Mouse (Mus musculus): ENCODE measurements at regions not wholly inside any gene's neighbourhood (a gene's known extent, or its start where the extent isn't known, plus 50 kb on each side); places are given as distances from the start of the nearest gene placed in this dataset.

DNA sequence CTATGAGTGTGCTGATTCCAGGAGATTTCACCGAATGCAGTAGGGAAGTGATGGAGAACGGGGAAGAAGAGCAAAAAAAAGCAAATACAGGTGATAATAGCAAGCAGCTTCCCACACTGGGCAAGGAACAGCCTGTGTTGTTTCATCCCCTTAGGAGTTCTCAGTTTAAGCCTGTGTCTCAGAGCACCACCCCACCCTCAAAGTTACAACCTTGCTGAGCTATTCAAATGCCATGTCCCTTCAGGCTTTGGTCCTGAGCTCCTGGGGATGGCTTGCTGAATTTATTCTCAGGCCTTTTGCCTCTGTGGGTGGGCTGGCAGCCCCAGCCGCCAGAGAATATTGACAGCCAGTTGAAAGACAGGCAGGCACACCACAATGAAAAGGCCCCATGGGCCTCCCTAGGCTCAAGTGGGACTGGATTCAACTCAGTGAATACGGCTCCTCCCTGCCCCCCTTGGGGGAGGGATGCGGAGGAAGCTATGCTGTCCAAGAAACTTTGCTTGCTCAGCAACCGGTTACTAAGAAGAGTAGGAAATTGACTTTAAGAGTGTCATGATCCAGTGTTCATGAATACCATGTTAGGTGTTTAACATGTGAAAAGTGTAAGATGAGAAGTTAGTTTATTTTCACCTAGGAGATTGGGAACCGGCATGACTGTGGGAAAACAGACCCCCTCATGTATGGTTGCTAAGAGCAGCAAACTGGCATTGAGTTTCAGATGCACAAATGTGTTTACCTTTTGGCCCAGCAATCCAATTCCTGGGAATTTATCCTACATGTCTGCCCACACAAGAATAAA is 142.5 kb upstream of the Egfl6 start:
- peak; percentile 5 for DNase-seq
- intact Hi-C loops (cut with DNase I; ENCODE audit: low total_unique reads): no loop called here

DNA sequence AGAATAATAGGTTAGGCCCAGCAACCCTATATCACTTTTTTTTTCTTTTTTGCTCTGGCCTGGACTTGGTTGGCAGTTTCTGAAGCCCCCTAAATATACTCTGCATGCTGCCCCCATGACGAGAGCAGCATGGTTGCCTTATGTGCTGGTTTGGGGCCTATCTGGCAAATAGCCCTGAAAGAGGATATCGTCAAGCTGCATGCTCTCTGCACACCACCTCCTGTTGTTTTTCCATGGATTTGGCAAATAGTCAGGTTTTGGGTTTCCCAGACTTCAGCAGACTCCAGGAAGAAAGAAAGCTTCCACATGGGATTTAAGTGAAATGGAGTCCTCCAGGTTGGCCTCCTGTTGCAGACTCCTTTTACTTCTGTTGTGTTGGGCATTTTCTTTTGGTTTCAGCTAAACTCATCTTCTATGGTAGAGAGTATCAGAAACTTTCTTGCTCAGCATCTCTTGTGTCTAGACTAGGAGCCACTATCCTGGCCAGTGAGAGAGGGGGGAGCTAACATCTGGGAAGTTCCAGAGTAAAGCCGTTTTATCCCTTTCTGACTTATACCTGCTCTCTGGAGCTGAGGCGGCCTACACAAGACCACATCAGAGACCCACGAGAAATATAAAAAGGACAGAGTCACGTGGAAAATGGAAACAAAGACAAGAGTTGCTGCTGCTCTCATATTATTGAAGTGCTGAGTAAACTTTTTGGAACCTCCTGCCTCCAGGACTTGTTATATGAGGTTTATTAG is 140.4 kb upstream of the Egfl6 start:
- intact Hi-C loops (cut with DNase I; ENCODE audit: low total_unique reads): no loop called here
- no peak for DNase-seq

DNA sequence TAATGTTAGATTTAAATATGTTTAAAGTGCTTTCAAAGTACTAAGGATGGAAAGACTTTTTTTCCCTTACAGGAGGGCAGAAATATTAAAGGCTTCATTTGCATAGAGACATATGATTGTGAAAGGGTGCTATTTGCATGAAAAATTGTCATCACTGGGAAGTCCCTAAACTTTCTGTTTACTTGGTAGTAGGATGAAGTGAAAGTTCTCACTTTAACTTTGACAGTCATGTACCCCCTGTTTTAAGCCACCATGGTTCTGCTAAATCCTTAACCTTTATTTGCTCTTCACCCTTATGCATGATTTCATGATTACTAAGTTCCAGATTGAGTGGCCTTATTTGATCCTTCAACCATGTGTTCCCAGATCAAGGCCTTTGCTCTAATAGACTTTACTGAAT is 132.6 kb upstream of the Egfl6 start:
- no peak for DNase-seq
- intact Hi-C loops (cut with DNase I; ENCODE audit: low total_unique reads): no loop called here

DNA sequence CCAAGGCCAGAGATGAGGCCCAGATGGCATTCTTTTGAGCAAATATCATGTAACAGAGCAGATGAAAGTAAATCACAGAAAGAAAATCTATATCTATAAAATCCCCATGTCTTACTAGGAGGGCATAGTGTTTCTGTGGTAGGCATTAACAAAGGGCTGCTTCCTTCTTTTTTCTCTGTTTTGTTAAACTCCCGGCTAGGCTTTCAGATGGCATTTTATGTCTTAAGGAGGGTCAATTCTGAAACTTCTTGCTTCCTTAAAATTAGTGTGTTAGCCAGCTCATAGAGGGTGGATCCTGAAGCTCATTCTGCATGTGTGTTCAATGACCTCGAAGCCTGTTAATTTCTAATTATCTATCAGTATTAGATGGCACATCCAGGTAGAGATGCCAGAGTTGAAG is 123.8 kb upstream of the Egfl6 start:
- no peak for DNase-seq
- intact Hi-C loops (cut with DNase I; ENCODE audit: low total_unique reads): no loop called here

DNA sequence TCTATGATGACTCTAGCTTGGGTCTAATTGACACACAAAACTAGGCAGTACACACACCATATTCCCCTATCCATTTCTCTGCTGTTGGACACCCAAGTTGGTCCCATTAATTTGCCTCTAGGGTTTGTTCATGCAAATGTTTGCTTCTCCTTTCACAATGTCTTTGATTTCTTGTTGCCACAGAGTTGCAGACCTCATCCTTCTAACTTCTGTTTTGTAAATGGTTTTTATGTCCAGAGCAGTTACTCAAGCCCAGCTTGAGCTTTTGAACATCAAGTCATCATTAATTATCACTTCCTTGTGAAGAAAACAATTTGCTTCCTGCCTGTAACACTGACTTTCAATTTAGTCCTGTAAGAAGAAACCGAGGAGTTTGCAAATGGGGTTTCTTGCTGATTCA is 122.6 kb upstream of the Egfl6 start:
- DNase-seq: no peak
- intact Hi-C loops (cut with DNase I; ENCODE audit: low total_unique reads): no loop called here

DNA sequence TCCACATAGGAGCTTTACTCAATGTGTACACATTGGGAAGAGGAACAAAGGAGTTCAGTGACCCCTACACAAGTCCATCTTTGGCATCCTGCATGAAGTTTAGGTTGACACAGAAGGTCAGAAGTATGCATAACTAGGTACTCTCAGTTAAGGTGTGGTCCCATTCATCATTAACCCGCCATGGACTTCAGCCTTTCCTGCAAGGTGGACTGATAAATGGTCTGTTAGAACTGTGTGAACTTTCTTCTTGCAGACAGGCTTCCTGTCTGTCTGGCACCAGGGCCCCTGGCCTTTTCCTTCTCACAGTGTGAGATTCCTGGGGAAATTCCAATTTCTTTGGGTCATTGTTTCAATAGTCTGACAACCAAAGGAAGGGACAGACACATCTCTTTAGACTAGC is 121.5 kb upstream of the Egfl6 start:
- DNase-seq: no peak
- intact Hi-C loops (cut with DNase I; ENCODE audit: low total_unique reads): no loop called here

DNA sequence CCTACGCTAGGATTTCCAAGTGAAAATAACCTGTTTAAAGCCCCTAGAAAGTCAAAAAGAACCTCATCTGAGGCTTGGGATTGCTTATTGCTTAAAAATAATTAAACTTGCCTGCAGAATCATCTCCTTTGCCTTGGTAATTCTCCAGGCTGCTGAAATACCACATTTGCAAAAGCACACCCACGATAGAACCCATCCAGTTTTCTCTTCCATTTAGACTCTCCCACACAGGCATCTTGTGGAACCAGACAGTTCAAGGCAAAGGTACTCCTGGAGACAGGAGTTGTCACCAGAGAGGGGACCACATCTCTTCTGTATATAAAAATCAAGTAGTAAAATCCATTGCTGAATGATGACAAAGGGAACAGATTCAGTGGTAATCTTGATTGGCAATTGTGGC is 118.8 kb upstream of the Egfl6 start:
- DNase-seq: no peak
- intact Hi-C loops (cut with DNase I; ENCODE audit: low total_unique reads): no loop called here

DNA sequence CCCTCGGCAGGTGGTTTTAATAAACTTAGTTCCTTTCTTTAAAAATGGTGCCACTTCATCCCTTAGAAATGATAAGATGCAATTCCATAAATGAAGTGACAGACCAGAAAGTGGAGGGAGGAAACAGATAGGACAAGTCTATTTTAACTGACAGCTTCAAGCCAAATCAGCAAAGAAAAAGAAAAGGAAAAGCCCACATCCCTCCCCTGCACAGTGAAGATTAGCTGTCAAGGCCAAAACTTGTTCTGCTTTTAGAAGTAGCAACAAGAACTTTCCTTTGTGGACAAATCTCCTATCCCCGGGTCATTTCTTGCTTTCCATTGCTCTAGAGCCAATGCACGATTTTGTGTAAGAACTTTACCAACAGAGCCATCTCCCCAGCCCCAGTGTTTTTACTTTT is 108.7 kb upstream of the Egfl6 start:
- intact Hi-C loops (cut with DNase I; ENCODE audit: low total_unique reads): no loop called here
- no peak for DNase-seq

DNA sequence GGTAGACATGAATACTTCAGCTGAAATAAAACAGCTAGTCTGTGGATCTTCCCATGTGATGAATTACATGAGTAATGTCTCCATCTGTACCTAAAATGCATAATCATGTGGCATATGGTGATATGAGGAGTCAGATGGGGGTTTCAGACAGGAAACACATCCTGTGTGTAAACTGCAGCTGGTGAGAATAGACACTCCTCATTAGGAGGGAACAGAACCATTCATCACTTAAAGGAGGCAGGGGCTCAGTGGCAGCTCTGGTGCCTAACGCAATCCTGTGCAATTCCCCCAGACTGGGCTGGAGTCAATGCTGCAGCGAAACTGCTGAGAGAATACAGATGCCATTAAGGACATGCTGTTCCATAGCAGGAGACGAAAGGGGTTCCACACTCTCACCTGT is 103.3 kb upstream of the Egfl6 start:
- no peak for DNase-seq
- intact Hi-C loops (cut with DNase I; ENCODE audit: low total_unique reads): no loop called here

DNA sequence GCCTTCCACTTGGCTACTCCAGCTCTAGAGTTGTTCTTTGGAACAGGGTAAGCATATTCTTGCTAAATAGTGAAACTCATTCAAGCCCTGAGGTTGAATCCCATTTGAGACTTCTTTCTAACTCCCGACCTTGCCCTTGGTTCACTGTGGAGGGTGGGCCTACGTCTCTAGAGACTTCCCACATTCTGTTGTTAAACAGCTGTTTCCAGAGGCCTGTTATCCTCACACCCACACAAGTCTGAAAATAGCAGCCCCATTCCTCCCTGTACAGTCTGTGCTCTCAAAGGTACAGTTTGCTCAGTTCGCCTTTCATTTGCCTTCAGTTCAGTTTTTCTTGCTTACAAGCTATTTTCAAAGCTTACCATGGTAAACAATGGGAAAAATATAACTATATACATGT is 87.9 kb upstream of the Egfl6 start:
- no peak for DNase-seq
- intact Hi-C loops (cut with DNase I; ENCODE audit: low total_unique reads): no loop called here

DNA sequence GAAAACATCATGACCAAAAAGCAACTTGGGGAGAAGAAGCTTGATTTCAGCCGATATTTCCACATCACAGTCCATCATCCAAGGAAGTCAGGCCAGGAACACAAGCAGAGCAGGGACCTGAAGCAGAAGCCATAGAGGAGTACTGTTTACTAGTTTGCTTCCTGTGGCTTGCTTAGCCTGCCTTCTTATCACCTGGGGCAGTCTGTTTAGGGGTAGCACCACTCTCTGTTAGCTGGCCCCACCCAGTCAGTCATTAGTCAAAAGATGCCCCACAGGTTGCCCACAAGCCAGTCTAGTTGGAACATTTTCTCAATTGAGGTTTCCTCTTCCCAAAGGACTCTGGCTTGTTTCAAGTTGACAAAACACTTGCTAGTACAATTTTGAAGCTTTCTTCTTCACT is 87.1 kb upstream of the Egfl6 start:
- DNase-seq: no peak
- intact Hi-C loops (cut with DNase I; ENCODE audit: low total_unique reads): no loop called here

DNA sequence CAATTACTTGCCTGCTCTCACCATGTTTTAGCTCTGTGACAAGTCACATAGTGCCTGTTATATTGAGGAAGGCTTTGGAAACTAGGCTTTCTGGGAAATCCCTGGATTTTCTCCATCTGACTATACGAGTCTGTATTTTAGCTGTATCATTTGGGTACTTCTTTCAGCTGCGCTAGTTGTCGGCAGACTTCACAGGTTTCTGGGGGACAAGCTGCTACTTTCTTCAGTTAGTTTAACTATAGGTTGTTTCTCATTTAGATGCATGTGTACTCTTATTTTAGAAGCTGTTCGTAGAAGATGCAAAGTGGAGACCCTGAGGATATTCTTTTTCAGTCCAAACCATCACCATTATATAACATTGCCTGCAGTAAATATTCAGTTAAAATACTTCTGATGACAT is 86.3 kb upstream of the Egfl6 start:
- intact Hi-C loops (cut with DNase I; ENCODE audit: low total_unique reads): no loop called here
- DNase-seq: no peak

DNA sequence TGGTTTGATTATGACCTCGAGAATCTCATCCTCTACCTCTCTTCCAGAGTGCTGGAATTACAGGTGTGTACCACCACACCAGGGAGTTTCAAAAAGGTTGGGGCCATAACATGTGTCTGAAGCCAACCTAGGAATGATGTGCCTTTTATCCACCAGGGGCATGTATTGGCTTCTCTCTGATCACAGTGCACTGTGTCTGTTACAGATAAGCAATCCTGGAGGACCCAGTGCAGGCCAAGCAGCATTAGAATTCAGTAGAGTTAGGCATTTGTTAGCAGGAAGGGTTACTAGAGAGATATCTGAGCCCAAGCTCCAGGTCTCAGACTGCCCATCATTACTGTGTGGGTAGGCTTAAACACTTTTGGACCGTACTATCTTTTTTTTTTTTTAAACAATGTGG is 80.8 kb upstream of the Egfl6 start:
- intact Hi-C loops (cut with DNase I; ENCODE audit: low total_unique reads): no loop called here
- DNase-seq: no peak

DNA sequence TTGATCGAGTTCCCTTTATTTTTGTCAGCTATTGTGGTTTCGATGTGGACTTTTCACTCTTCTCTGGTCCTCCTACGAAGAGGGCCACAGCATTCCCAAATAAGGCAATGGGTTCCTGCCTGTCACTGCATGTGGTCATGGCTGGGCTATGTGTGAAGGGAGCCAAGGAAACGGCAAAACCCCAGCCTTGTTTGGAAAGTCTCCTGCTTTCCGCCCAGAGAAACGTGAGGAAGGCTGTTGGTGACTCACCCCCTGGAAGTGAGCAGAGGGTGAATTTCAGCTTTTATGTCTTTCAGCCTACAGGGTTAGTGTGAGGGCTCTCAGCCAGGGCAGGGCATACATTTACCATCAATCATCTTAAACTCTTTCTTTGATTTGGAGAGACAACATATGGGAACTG is 76.3 kb upstream of the Egfl6 start:
- intact Hi-C loops (cut with DNase I; ENCODE audit: low total_unique reads): loop anchor here (2.0 kb wide), 1 partner anchor 571 kb away; no protein-coding TSS in a partner anchor
- DNase-seq: peak; percentile 49

DNA sequence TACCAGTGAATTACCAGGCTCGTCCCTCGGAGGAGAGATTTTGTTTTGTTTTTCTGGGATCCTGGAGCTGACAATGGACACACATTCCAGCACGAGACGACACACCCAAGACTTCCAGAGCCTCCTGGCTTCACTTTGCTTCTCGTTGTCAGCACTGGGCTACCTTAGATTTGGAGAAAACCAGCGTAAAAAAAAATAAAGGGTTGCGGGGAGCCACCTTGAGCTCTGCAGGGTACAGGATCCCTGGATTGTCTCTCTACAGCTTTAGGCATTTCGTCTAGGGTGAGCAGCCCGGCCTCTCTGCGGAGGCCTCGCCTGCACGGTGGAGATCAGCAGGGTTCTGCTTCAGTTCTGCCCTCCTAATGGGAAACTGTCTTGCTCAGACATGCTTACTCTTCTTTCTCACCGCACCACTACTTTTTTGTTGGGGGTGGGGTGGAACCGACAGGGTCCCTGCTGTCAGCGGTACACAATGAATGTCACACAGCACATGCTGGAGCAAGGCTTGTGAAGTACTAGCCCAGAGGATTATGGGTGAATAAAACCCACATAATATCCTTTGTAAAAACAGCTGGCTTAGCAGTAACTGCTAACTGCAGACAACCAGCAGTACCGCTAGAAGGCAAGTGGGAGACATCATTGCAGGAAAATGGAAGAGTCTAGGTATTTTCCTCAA is 75.7 kb upstream of the Egfl6 start:
- intact Hi-C loops (cut with DNase I; ENCODE audit: low total_unique reads): loop anchor here (2.0 kb wide), 1 partner anchor 572 kb away; no protein-coding TSS in a partner anchor
- peak; percentile 60 for DNase-seq

DNA sequence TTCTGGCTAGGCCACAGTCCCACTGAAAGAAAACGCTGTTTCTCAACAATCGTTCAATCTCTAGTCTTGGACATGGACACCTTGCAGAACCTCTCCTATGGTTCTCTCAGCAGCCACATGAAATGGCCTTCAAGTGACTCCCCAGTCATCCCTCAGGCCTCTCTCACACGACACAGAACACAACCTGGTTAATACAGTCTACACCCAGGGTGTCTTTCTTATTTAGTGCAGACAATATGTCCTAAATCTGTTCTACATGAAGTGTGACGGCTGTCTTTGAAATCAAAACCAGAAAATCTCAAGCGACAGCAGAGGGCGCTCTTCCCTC is 75.2 kb upstream of the Egfl6 start:
- intact Hi-C loops (cut with DNase I; ENCODE audit: low total_unique reads): loop anchor here (2.0 kb wide), 1 partner anchor 572 kb away; no protein-coding TSS in a partner anchor
- no peak for DNase-seq

DNA sequence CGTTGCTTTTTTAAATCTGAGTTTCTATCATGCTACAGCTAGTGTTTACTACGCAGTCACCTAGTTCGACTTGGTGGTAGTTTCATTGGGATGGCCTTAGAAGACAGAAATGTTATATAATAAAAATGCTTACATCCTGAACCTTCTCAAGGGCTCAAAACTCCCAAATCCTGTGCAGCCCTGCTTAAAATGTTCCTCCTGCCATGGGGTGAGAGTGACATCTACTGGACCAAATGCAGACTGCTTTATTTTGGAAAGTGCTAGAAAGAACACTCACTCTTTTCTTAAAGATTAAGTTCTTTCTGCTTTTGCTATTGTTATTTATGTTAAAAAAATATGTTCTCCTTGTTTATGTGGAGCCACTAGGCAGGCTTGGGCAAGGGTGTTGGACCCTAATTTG is 66.9 kb upstream of the Egfl6 start:
- intact Hi-C loops (cut with DNase I; ENCODE audit: low total_unique reads): loop anchor here (5.0 kb wide), 1 partner anchor 485 kb away; no protein-coding TSS in a partner anchor
- DNase-seq: peak; percentile 14

DNA sequence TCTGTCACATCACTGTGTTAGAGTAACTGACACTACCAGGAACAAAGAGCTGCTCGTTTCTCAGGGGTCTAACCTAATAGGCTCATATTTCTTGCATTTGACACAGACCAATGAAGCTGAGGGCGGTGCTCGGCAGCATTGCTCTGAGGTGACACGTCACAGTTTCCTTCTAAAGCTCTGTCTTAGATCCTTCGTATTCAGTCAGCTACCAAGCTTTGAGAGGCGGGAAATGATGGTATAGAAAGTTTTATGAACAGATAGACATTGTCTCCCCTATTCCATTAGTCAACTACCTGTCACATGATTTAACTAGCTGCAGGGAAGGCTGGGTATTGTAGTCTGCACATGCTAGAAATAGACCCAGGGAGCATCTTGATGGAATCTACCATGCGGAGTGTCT is 60.2 kb upstream of the Egfl6 start:
- intact Hi-C loops (cut with DNase I; ENCODE audit: low total_unique reads): no loop called here
- no peak for DNase-seq

DNA sequence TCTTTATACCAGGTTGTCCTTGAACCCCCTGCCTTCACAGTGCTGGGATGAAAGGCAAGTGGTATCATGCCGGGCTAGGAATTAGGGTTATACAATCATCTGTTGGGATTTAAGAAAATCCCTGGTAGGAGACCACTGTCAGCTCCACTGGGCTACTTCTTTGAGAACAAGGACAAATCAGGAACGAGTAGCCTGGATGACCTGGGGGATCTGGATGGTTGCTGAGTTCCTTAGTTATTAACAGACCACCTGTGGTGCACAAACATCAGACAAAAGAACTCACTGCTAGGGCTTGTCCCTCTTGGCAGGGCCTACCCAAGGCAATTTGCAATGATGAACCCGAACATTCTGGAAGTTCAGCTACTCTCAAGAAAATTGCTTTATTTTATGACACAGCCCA is 55.7 kb upstream of the Egfl6 start:
- intact Hi-C loops (cut with DNase I; ENCODE audit: low total_unique reads): no loop called here
- DNase-seq: no peak

DNA sequence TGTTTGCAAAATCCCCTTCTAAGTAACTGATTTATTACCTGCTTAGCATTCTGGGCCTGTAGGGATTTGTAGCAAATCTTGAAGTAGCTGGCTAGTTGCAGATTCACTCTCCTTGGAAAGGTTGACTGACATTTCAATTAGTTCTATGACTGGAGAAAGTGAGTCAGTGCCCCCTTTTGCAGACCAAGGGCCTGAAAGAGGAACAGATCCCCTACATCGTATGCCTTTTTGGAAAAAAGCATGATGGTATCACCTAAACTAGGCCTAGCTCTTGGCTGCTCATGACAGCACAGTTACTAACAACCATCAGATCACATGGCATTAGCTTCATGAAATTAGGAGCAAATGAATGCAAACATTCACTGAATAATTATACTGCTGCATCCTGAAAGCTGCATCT is 54.7 kb upstream of the Egfl6 start:
- DNase-seq: no peak
- intact Hi-C loops (cut with DNase I; ENCODE audit: low total_unique reads): no loop called here

Measured in gastrocnemius, postnatal 14 days (tissue).